Mouse (Mus musculus) retina, adult 2 months (tissue): ENCODE results near the gene L3mbtl4.
A peak's percentile ranks its signal among the peaks of the same experiment; 100 is the strongest.

Experiments used
- DNase-seq: peaks from one replicate; pipeline ENCODE4 v3.0.0-alpha.2; 2012; ENCODE audit warnings: low read depth, low spot score

The L3mbtl4 gene

GRCm38 (mm10) chr17:68640187-68640586 lies 366.6 kb downstream of the L3mbtl4 start:
- DNase-seq = no peak

- no peak for DNase-seq
Observed at GRCm38 (mm10) chr17:68642521-68643088, 369.0 kb downstream of the L3mbtl4 start.

- DNase-seq = no peak
Observed at GRCm38 (mm10) chr17:68666528-68666927, 392.9 kb downstream of the L3mbtl4 start.

GRCm38 (mm10) chr17:68672088-68672504 lies 398.5 kb downstream of the L3mbtl4 start:
- peak; percentile 6 for DNase-seq

- no peak for DNase-seq
Observed at GRCm38 (mm10) chr17:68710701-68711100, 437.1 kb downstream of the L3mbtl4 start.

- DNase-seq = no peak
Observed at GRCm38 (mm10) chr17:68711350-68711749, 437.8 kb downstream of the L3mbtl4 start.

- no peak for DNase-seq
Observed at GRCm38 (mm10) chr17:68748296-68748695, 474.7 kb downstream of the L3mbtl4 start.

- no peak for DNase-seq
Observed at GRCm38 (mm10) chr17:68750513-68750912, 476.9 kb downstream of the L3mbtl4 start.

GRCm38 (mm10) chr17:68753112-68753511 lies 479.5 kb downstream of the L3mbtl4 start:
- no peak for DNase-seq

GRCm38 (mm10) chr17:68754789-68755188 lies 481.2 kb downstream of the L3mbtl4 start:
- DNase-seq = no peak

- DNase-seq = no peak
Observed at GRCm38 (mm10) chr17:68758428-68758827, 484.8 kb downstream of the L3mbtl4 start.

GRCm38 (mm10) chr17:68758936-68759335 lies 485.3 kb downstream of the L3mbtl4 start:
- DNase-seq = no peak

GRCm38 (mm10) chr17:68759978-68760377 lies 486.4 kb downstream of the L3mbtl4 start:
- no peak for DNase-seq

GRCm38 (mm10) chr17:68764329-68764880 lies 490.8 kb downstream of the L3mbtl4 start:
- no peak for DNase-seq

GRCm38 (mm10) chr17:68769561-68769960 lies 496.0 kb downstream of the L3mbtl4 start:
- no peak for DNase-seq

- DNase-seq = no peak
Observed at GRCm38 (mm10) chr17:68771046-68771750, 497.6 kb downstream of the L3mbtl4 start.

- DNase-seq = no peak
Observed at GRCm38 (mm10) chr17:68793741-68794140, 520.1 kb downstream of the L3mbtl4 start.

- no peak for DNase-seq
Observed at GRCm38 (mm10) chr17:68826323-68826722, 552.7 kb downstream of the L3mbtl4 start, which contains the start of gene Tmem200c. TSS of gene Tmem200c (plus strand) at chr17:68826623.
